Mouse (Mus musculus) liver, postnatal 0 days (tissue): ENCODE data around the gene Vwa5a. TPM values are rescaled to one million over a fixed set of nuclear protein-coding genes. Genes with fewer than 3 reads are reported as not detected.

Experiments used
- ATAC-seq: fragments of 200-750 bp; cut with Nextera tagmentation; 2 replicates; pipeline ENCODE4 v1.8.0; 2017; ENCODE audit warnings: mild to moderate bottlenecking, moderate library complexity
- DNase-seq: peaks from one replicate; pipeline ENCODE4 v3.0.0-alpha.2; 2016
- H3K27ac ChIP-seq: fragments of 300-500 bp; sonication (generic); 2 replicates; pipeline ENCODE4 v1.5.1; 2014; ENCODE audit warnings: antibody characterized with exemption, moderate library complexity, mild to moderate bottlenecking, low read depth
- H3K27me3 ChIP-seq: fragments of 300-500 bp; sonication (generic); 2 replicates; pipeline ENCODE4 v1.6.1; 2014; ENCODE audit warnings: low read length, control low read depth, mixed read lengths; ENCODE audit not compliant: insufficient read depth
- H3K36me3 ChIP-seq: fragments of 300-500 bp; sonication (generic); replicated peaks from 2 replicates; pipeline ENCODE4 v1.6.1; 2014; ENCODE audit warnings: mild to moderate bottlenecking, control low read depth, low read length, moderate library complexity, mixed read lengths; ENCODE audit not compliant: insufficient read depth
- H3K4me1 ChIP-seq: fragments of 300-500 bp; sonication (generic); 2 replicates; pipeline ENCODE4 v1.6.1; 2014; ENCODE audit warnings: antibody characterized with exemption, mild to moderate bottlenecking, control low read depth; ENCODE audit not compliant: insufficient read depth
- H3K4me2 ChIP-seq: fragments of 300-500 bp; sonication (generic); 2 replicates; pipeline ENCODE4 v1.6.1; 2014; ENCODE audit warnings: low read depth, mild to moderate bottlenecking, low read length, moderate library complexity, mixed read lengths
- H3K4me3 ChIP-seq: fragments of 300-500 bp; sonication (generic); 2 replicates; pipeline ENCODE4 v1.5.1; 2014; ENCODE audit warnings: low read depth, low read length
- H3K9ac ChIP-seq: fragments of 300-500 bp; sonication (generic); replicated peaks from 2 replicates; pipeline ENCODE4 v1.6.1; 2014; ENCODE audit warnings: mild to moderate bottlenecking, moderate library complexity
- H3K9me3 ChIP-seq: fragments of 300-500 bp; sonication (generic); 2 replicates; pipeline ENCODE4 v1.6.1; 2016; ENCODE audit warnings: mild to moderate bottlenecking, control low read depth, low read length, mixed read lengths
- CTCF ChIP-seq: sonication (generic); IDR thresholded peaks from 2 replicates; pipeline ENCODE4 v1.5.1; 2016; ENCODE audit warnings: antibody characterized with exemption, low read depth
- EP300 ChIP-seq: IDR thresholded peaks from 2 replicates; pipeline ENCODE4 v1.6.1; 2016; ENCODE audit warnings: antibody characterized with exemption, low read depth, mild to moderate bottlenecking
- WGBS: fragments of 180-500 bp; shearing (Covaris S2); extraction: QIAGEN DNeasy Blood & Tissue Kit; methylation state at CpG from one replicate; pipeline ENCODE4 v1.1.7; 2014; ENCODE audit not compliant: insufficient replicate concordance; 5-methylcytosine and 5-hydroxymethylcytosine counted together
- polyA plus RNA-seq: library from polyadenylated mRNA; unstranded; fragments of >200 nt; fragmentation: Nextera tagmentation; extraction: Ambion mirVana; gene quantifications from 2 replicates; pipeline ENCODE4 v1.2.1, GENCODE M21; 2015

The Vwa5a gene
- polyA plus RNA-seq, 1 experiment from 2014 or later, result 8.0 TPM

- no peak for DNase-seq
- TF ChIP-seq EP300 (no peak), CTCF (no peak)
- H3K4me3 ChIP-seq, result no peak overlapping the region
- peaks cover 4% of the 10 kb centered on the region; the same call in 1 of the 2 replicates for H3K36me3 ChIP-seq
- no peaks in the 10 kb centered on the region for H3K27me3 ChIP-seq
- WGBS, result 60% methylated on average over 1 of the region's 1 CpGs
- ATAC-seq, result no peak
- no peak overlapping the region for H3K9ac ChIP-seq
- H3K4me2 ChIP-seq, result no peak overlapping the region
- no peaks in the 10 kb centered on the region for H3K9me3 ChIP-seq
- H3K27ac ChIP-seq, result no peak overlapping the region
- H3K4me1 ChIP-seq, result no peaks in the 10 kb centered on the region
Measured at GRCm38 (mm10) chr9:38741408-38741807, 23.3 kb downstream of the Vwa5a start.

GRCm38 (mm10) chr9:38744619-38745315, 26.7 kb downstream of the Vwa5a start:
- peak; percentile 96 for ATAC-seq
- DNase-seq, result no peak
- H3K9me3 ChIP-seq, result no peaks in the 10 kb centered on the region
- H3K4me3 ChIP-seq, result no peak overlapping the region
- 0 out of 2 replicates have a peak, but pooled peaks cover 4% of the 10 kb centered on the region for H3K36me3 ChIP-seq
- TF ChIP-seq EP300, result peak; percentile 73
- TF ChIP-seq CTCF, result no peak
- H3K4me1 ChIP-seq, result no peaks in the 10 kb centered on the region
- WGBS, result 69% methylated on average over 4 of the region's 4 CpGs
- H3K4me2 ChIP-seq, result no peak overlapping the region
- no peak overlapping the region for H3K27ac ChIP-seq
- H3K9ac ChIP-seq, result no peak overlapping the region
- no peaks in the 10 kb centered on the region for H3K27me3 ChIP-seq

- Histone ChIP-seq H3K27me3 (no peaks in the 10 kb centered on the region), H3K36me3 (no peaks in the 10 kb centered on the region), H3K9ac (no peak within 1 kb of the TSS), H3K27ac (no peak within 1 kb of the TSS), H3K4me3 (no peak within 1 kb of the TSS), H3K4me1 (no peaks in the 10 kb centered on the region), H3K4me2 (no peak within 1 kb of the TSS), H3K9me3 (no peaks in the 10 kb centered on the region)
- DNase-seq, result no peak
- WGBS, result 77% methylated on average over 1 of the region's 1 CpGs
- no peak for ATAC-seq
- TF ChIP-seq CTCF, result no peak
- no peak for TF ChIP-seq EP300
Measured at GRCm38 (mm10) chr9:38751999-38752398, 33.9 kb downstream of the Vwa5a start, which contains the start of gene Olfr920. TSS of gene Olfr920 (plus strand) at chr9:38752299.

GRCm38 (mm10) chr9:38772768-38773167, 54.7 kb downstream of the Vwa5a start, which contains the start of gene Olfr921:
TSS of gene Olfr921 (plus strand) at chr9:38773068.
- ATAC-seq, result no peak
- DNase-seq, result no peak
- no peak within 1 kb of the TSS for H3K4me3 ChIP-seq
- H3K36me3 ChIP-seq, result no peaks in the 10 kb centered on the region
- H3K9ac ChIP-seq, result no peak within 1 kb of the TSS
- no peaks in the 10 kb centered on the region for H3K9me3 ChIP-seq
- no peak for TF ChIP-seq EP300
- TF ChIP-seq CTCF, result no peak
- H3K27ac ChIP-seq, result no peak within 1 kb of the TSS
- no peaks in the 10 kb centered on the region for H3K27me3 ChIP-seq
- H3K4me2 ChIP-seq, result no peak within 1 kb of the TSS
- no peaks in the 10 kb centered on the region for H3K4me1 ChIP-seq

- H3K27ac ChIP-seq, result no peak overlapping the region
- WGBS, result 73% methylated on average over 2 of the region's 2 CpGs
- no peak for DNase-seq
- no peaks in the 10 kb centered on the region for H3K36me3 ChIP-seq
- H3K9me3 ChIP-seq, result no peaks in the 10 kb centered on the region
- no peaks in the 10 kb centered on the region for H3K4me1 ChIP-seq
- ATAC-seq, result no peak
- no peak overlapping the region for H3K9ac ChIP-seq
- TF ChIP-seq EP300 (no peak), CTCF (no peak)
- no peaks in the 10 kb centered on the region for H3K27me3 ChIP-seq
- no peak overlapping the region for H3K4me3 ChIP-seq
- H3K4me2 ChIP-seq, result no peak overlapping the region
Measured at GRCm38 (mm10) chr9:38792689-38793088, 74.6 kb downstream of the Vwa5a start.

Other genes starting within 250 kb of the Vwa5a start
- gene Olfr905, start 247.2 kb upstream of the Vwa5a start, polyA plus RNA-seq, result not detected in 2 replicates
- not detected in 2 replicates for gene Olfr906, start 231.2 kb upstream of the Vwa5a start, polyA plus RNA-seq
- gene Olfr907, start 222.5 kb upstream of the Vwa5a start, polyA plus RNA-seq, result not detected in 2 replicates
- not detected in 2 replicates for gene Olfr911-ps1, start 196.7 kb upstream of the Vwa5a start, polyA plus RNA-seq
- not detected in 2 replicates for gene Olfr910, start 180.4 kb upstream of the Vwa5a start, polyA plus RNA-seq
- gene Olfr912, start 138.1 kb upstream of the Vwa5a start, polyA plus RNA-seq, result not detected in 2 replicates
- gene Olfr913, start 125.5 kb upstream of the Vwa5a start, polyA plus RNA-seq, result not detected in 2 replicates
- not detected in 2 replicates for gene Olfr914, start 113.2 kb upstream of the Vwa5a start, polyA plus RNA-seq
- gene Olfr916, start 58.4 kb upstream of the Vwa5a start, polyA plus RNA-seq, result not detected in 2 replicates
- not detected in 2 replicates for gene Olfr917, start 52.4 kb upstream of the Vwa5a start, polyA plus RNA-seq
- gene Olfr918, start 43.7 kb upstream of the Vwa5a start, polyA plus RNA-seq, result not detected in 2 replicates
- gene Olfr919, start 14.6 kb upstream of the Vwa5a start, polyA plus RNA-seq, result not detected in 2 replicates
- 0.05 TPM in 2 replicates for gene Olfr920, start 34.0 kb downstream of the Vwa5a start, polyA plus RNA-seq
- not detected in 2 replicates for gene Olfr921, start 54.8 kb downstream of the Vwa5a start, polyA plus RNA-seq
- not detected in 2 replicates for gene Olfr922, start 96.3 kb downstream of the Vwa5a start, polyA plus RNA-seq
- not detected in 2 replicates for gene Olfr923, start 108.3 kb downstream of the Vwa5a start, polyA plus RNA-seq
- not detected in 2 replicates for gene Olfr924, start 126.2 kb downstream of the Vwa5a start, polyA plus RNA-seq
- gene Olfr26, start 136.8 kb downstream of the Vwa5a start, polyA plus RNA-seq, result not detected in 2 replicates
- not detected in 2 replicates for gene Olfr926, start 158.9 kb downstream of the Vwa5a start, polyA plus RNA-seq
- not detected in 2 replicates for gene Olfr930, start 211.5 kb downstream of the Vwa5a start, polyA plus RNA-seq